Mouse (Mus musculus) adrenal gland, postnatal 10 days (tissue): ENCODE measurements around the gene Snrk. TPM values are rescaled to one million over a fixed set of nuclear protein-coding genes. Genes with fewer than 3 reads are reported as not detected.

Source experiments
- DNase-seq: peaks from one replicate; pipeline ENCODE4 v3.0.0; 2021; ENCODE audit warnings: mixed read lengths
- long read RNA-seq, 2 experiments: library from polyadenylated mRNA; stranded (forward); transcript quantifications; one replicate each; pipeline ENCODE4 v2.0.0; 2021
- total RNA-seq, 2 experiments: library from RNA; stranded (reverse); gene quantifications; 2 replicates each; pipeline ENCODE4 v1.2.3; 2021

Gene Snrk
- total RNA-seq: 100 to 1,000 TPM; 202 to 285 TPM
- long read RNA-seq, experiment 1, full-length matches to known transcripts: 36 of 177 reads
- long read RNA-seq, experiment 1, partial matches to known transcripts: 46 of 177 reads
- long read RNA-seq, experiment 1, other reads (novel, unspliced or antisense): 95 of 177 reads
- long read RNA-seq, experiment 2, full-length matches to known transcripts: 54 of 171 reads
- long read RNA-seq, experiment 2, partial matches to known transcripts: 5 of 171 reads
- long read RNA-seq, experiment 2, other reads (novel, unspliced or antisense): 112 of 171 reads

- peak; percentile 96 for DNase-seq
Measured at GRCm38 (mm10) chr9:122117112-122117616, at the start of gene Snrk. Snrk (plus strand) TSS chr9:122117266.

GRCm38 (mm10) chr9:122067654-122068053 lies 49.4 kb upstream of the Snrk start:
- DNase-seq: peak; percentile 55

- no peak for DNase-seq
Measured at GRCm38 (mm10) chr9:122069560-122070174, 47.4 kb upstream of the Snrk start.

- no peak for DNase-seq
Measured at GRCm38 (mm10) chr9:122073980-122074379, 43.1 kb upstream of the Snrk start.

GRCm38 (mm10) chr9:122074575-122074974 lies 42.5 kb upstream of the Snrk start:
- no peak for DNase-seq

GRCm38 (mm10) chr9:122078456-122078855 lies 38.6 kb upstream of the Snrk start:
- no peak for DNase-seq

- no peak for DNase-seq
Measured at GRCm38 (mm10) chr9:122083698-122084097, 33.4 kb upstream of the Snrk start.

GRCm38 (mm10) chr9:122084175-122084574 lies 32.9 kb upstream of the Snrk start:
- DNase-seq: peak; percentile 72

GRCm38 (mm10) chr9:122084636-122085035 lies 32.4 kb upstream of the Snrk start:
- DNase-seq: no peak

GRCm38 (mm10) chr9:122085055-122085454 lies 32.0 kb upstream of the Snrk start:
- DNase-seq: peak; percentile 49

- DNase-seq: no peak
Measured at GRCm38 (mm10) chr9:122085550-122086205, 31.4 kb upstream of the Snrk start.

- no peak for DNase-seq
Measured at GRCm38 (mm10) chr9:122087086-122087485, 30.0 kb upstream of the Snrk start.

- DNase-seq: no peak
Measured at GRCm38 (mm10) chr9:122091171-122091570, 25.9 kb upstream of the Snrk start.

GRCm38 (mm10) chr9:122091782-122092228 lies 25.3 kb upstream of the Snrk start:
- DNase-seq: no peak

GRCm38 (mm10) chr9:122094171-122094570 lies 22.9 kb upstream of the Snrk start:
- no peak for DNase-seq

GRCm38 (mm10) chr9:122096822-122097511 lies 20.1 kb upstream of the Snrk start:
- no peak for DNase-seq

GRCm38 (mm10) chr9:122097535-122097934 lies 19.5 kb upstream of the Snrk start:
- DNase-seq: no peak

GRCm38 (mm10) chr9:122100584-122101127 lies 16.4 kb upstream of the Snrk start:
- no peak for DNase-seq

GRCm38 (mm10) chr9:122101196-122101595 lies 15.9 kb upstream of the Snrk start:
- DNase-seq: no peak

- no peak for DNase-seq
Measured at GRCm38 (mm10) chr9:122103550-122104284, 13.3 kb upstream of the Snrk start.

GRCm38 (mm10) chr9:122104285-122104829 lies 12.7 kb upstream of the Snrk start:
- no peak for DNase-seq
